Mouse (Mus musculus) naive thymus-derived CD4-positive, alpha-beta T cell, adult 2 months (primary cell): Measurements from ENCODE around the gene Zswim8.

Source experiments
- DNase-seq: peaks from one replicate; pipeline ENCODE4 v3.0.0-alpha.2; 2011; ENCODE audit warnings: low read depth

Zswim8 gene

GRCm38 (mm10) chr14:20707201-20708190, at the start of gene Zswim8:
Gene Zswim8, plus strand, starts transcription at chr14:20707552.
- DNase-seq, result peak; percentile 74

GRCm38 (mm10) chr14:20658326-20658725, 49.0 kb upstream of the Zswim8 start:
- DNase-seq, result peak; percentile 74

- DNase-seq, result no peak
These were observed 48.5 kb upstream of the Zswim8 start for GRCm38 (mm10) chr14:20658902-20659301.

- no peak for DNase-seq
These were observed 47.7 kb upstream of the Zswim8 start for GRCm38 (mm10) chr14:20659687-20660086.

GRCm38 (mm10) chr14:20660827-20661660, 46.3 kb upstream of the Zswim8 start:
- peak; percentile 97 for DNase-seq

GRCm38 (mm10) chr14:20661661-20662331, 45.6 kb upstream of the Zswim8 start:
- DNase-seq, result no peak

GRCm38 (mm10) chr14:20662740-20663139, 44.6 kb upstream of the Zswim8 start:
- no peak for DNase-seq

- no peak for DNase-seq
These were observed 43.8 kb upstream of the Zswim8 start for GRCm38 (mm10) chr14:20663601-20664000.

- DNase-seq, result no peak
These were observed 42.9 kb upstream of the Zswim8 start for GRCm38 (mm10) chr14:20664436-20664835.

- DNase-seq, result no peak
These were observed 39.9 kb upstream of the Zswim8 start for GRCm38 (mm10) chr14:20667469-20667868.

- DNase-seq, result no peak
These were observed 39.1 kb upstream of the Zswim8 start, which contains the start of gene Synpo2l for GRCm38 (mm10) chr14:20668154-20668810. Gene Synpo2l, minus strand, starts transcription at chr14:20668354.

- peak; percentile 70 for DNase-seq
These were observed 34.4 kb upstream of the Zswim8 start for GRCm38 (mm10) chr14:20672990-20673389.

- no peak for DNase-seq
These were observed 33.7 kb upstream of the Zswim8 start for GRCm38 (mm10) chr14:20673735-20674063.

- DNase-seq, result peak; percentile 99
These were observed 33.1 kb upstream of the Zswim8 start, which contains the start of gene Sec24c for GRCm38 (mm10) chr14:20674064-20674833. Gene Sec24c, plus strand, starts transcription at chr14:20674308.

GRCm38 (mm10) chr14:20677906-20678305, 29.4 kb upstream of the Zswim8 start:
- DNase-seq, result no peak

GRCm38 (mm10) chr14:20681742-20682141, 25.6 kb upstream of the Zswim8 start:
- DNase-seq, result peak; percentile 27

- peak; percentile 90 for DNase-seq
These were observed 24.9 kb upstream of the Zswim8 start for GRCm38 (mm10) chr14:20682498-20682897.

- no peak for DNase-seq
These were observed 20.8 kb upstream of the Zswim8 start for GRCm38 (mm10) chr14:20686576-20686975.

- no peak for DNase-seq
These were observed 18.3 kb upstream of the Zswim8 start for GRCm38 (mm10) chr14:20689009-20689408.

GRCm38 (mm10) chr14:20691772-20692171, 15.6 kb upstream of the Zswim8 start:
- no peak for DNase-seq
